Mouse (Mus musculus) adrenal gland, postnatal 10 days (tissue): ENCODE data around the gene Dnajb8. TPM values are rescaled to one million over a fixed set of nuclear protein-coding genes. Genes with fewer than 3 reads are reported as not detected.

Experiments
- DNase-seq: peaks from one replicate; pipeline ENCODE4 v3.0.0; 2021; ENCODE audit warnings: mixed read lengths
- long read RNA-seq, 2 experiments: library from polyadenylated mRNA; stranded (forward); transcript quantifications; one replicate each; pipeline ENCODE4 v2.0.0; 2021
- total RNA-seq, 2 experiments: library from RNA; stranded (reverse); gene quantifications; 2 replicates each; pipeline ENCODE4 v1.2.3; 2021

The Dnajb8 gene
- total RNA-seq: not detected
- long read RNA-seq, experiment 1, partial matches to known transcripts: 0 of 1 reads
- long read RNA-seq, experiment 1, other reads (novel, unspliced or antisense): 1 of 1 reads
- long read RNA-seq, experiment 2: 0 reads

DNA sequence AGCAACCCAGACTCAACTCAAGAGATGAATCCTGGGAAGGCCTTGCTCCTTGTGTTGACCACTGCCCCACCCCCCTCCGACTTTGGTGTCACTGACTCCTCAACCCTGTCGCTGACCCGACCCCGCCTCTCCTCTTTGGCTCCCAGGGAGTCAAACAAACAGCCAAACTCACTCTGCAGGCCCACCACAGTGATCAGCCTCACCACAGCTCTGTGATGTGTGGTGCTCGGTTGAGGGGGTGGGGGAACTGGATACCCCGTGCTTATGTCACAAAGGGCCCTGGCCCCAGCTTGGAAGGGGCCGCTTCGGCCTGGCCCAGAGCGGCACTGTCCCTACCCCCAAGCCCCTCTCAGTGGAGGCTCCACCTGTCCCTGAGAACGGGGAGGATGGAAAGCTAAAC lies at the start of gene Dnajb8:
Gene Dnajb8, plus strand, starts transcription at position 301 of the 400 bp plus-strand sequence.
- no peak for DNase-seq

GRCm38 (mm10) chr6:88174191-88174590 lies 47.9 kb upstream of the Dnajb8 start:
- DNase-seq: no peak

GRCm38 (mm10) chr6:88174676-88175075 lies 47.4 kb upstream of the Dnajb8 start:
- no peak for DNase-seq

DNA sequence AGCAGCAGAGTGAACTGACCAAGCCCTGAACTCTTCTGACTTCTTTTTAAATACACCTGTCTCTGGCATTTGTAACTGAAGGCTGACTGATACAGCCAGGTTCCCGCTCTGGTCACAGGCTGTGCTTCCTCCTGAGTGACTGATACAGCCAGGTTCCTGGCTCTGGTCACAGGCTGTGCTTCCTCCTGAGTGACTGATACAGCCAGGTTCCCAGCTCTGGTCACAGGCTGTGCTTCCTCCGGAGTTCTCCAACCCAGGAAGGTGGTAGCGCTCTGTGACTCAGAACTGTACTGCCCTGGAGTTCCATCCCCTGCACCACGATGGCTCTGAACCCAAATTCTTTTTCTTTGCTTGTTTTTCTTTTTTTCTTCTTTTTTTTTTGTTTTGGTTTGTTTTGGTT lies 37.4 kb upstream of the Dnajb8 start:
- DNase-seq: no peak

- no peak for DNase-seq
These were observed 33.9 kb upstream of the Dnajb8 start for GRCm38 (mm10) chr6:88188148-88188547.

- DNase-seq: peak; percentile 87
These were observed 32.6 kb upstream of the Dnajb8 start for GRCm38 (mm10) chr6:88189312-88190042.

- DNase-seq: no peak
These were observed 32.1 kb upstream of the Dnajb8 start for GRCm38 (mm10) chr6:88190043-88190309.

GRCm38 (mm10) chr6:88190310-88191023 lies 31.6 kb upstream of the Dnajb8 start:
- peak; percentile 8 for DNase-seq

GRCm38 (mm10) chr6:88191024-88191365 lies 31.1 kb upstream of the Dnajb8 start:
- DNase-seq: no peak

DNA sequence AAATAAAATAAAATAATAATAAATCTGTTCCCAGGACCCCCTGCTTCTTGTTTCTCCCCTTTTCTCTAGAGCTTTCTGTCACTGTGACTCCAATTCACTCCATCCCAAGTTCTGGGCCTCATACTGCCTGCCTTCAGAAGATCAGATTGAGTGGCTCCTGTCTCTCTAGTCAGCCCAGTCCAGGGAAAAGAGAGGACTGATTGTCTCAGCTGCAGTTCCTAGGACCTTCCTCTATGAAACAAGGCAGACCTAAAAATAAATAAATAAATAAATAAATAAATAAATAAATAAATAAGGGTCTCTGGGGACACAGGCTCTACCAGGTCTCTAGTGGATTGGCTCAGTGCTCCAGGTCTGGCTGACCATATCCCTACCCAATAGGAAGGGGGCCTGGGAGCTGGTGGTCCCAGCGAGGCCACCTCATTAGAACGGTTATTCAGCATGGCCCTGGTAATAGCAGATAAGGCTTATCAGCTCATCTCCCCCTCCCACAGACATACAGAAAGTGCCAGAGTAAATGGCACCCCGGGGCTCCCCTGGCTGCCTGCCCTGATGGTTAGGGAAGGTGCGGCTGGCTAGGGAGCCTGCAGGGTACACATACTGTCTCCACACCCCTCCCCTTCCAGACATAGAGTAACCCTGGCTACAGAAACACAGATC lies 30.5 kb upstream of the Dnajb8 start:
- peak; percentile 4 for DNase-seq

GRCm38 (mm10) chr6:88192756-88193155 lies 29.3 kb upstream of the Dnajb8 start:
- DNase-seq: no peak

GRCm38 (mm10) chr6:88193433-88194052 lies 28.5 kb upstream of the Dnajb8 start, which contains the start of gene Gata2:
TSS of gene Gata2 (plus strand) at chr6:88193891.
- peak; percentile 72 for DNase-seq

DNA sequence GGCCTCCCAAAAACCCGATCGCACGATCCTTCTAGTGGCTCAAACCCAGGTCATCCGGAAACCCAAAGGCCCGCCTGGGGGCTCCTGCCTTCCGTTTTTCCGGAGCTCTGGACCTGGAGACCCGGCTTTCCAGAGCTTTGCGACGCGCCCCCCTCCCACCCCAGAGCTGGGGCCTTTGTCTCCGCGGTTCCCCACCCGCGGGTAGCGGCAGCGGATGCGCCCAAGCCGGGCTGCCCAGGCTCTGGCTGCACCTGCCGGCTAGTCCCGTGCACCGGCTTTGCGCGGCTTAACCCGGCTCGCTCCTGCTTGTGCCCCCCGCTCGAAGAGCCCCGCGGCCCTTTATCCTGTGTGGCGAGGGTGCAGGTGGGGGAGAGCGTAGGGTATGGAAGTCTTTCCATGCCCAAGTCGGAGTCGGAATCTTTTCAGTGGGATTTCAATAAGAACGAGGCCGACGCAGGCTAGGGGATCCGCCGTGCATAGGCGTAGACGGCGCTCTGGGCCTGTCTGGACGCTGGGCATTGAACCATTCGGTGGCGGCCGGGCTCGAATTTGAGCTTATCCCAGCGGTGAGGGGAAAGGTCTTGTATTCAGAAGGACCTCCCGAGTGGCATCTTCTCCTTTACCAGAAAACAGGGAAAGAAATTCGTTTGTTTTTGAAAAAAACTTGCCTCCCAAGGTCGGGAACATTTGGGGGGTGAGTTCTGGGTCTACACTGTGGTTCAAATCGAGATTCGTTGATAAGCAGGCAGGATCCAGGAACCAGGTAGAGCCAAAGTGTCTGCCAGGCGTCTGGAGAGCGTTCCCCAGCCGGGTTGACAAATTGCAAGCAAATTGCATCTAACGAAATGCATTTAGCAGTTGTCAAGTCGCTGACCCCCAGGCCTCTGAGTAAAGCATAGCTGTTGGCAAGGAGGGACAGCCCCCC lies 27.8 kb upstream of the Dnajb8 start:
- peak; percentile 35 for DNase-seq

DNA sequence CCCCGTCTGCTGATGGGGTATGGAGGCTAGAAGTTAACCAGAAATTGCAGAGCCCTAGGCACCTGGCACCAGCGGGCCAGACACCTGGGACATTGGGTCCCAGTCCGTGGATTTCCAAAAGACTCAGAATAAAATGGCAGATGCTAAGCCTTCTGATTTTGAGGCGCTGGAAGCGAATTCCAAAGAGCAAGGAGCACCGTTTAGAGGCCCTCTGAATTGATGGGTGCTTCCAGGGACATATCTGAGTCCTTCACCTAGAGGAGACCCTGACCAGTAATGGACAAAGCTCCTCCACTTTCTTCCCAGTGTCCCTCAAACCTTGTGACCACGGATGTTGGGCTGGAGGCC lies 27.1 kb upstream of the Dnajb8 start:
- no peak for DNase-seq

- peak; percentile 13 for DNase-seq
These were observed 25.9 kb upstream of the Dnajb8 start for GRCm38 (mm10) chr6:88196054-88196732.

DNA sequence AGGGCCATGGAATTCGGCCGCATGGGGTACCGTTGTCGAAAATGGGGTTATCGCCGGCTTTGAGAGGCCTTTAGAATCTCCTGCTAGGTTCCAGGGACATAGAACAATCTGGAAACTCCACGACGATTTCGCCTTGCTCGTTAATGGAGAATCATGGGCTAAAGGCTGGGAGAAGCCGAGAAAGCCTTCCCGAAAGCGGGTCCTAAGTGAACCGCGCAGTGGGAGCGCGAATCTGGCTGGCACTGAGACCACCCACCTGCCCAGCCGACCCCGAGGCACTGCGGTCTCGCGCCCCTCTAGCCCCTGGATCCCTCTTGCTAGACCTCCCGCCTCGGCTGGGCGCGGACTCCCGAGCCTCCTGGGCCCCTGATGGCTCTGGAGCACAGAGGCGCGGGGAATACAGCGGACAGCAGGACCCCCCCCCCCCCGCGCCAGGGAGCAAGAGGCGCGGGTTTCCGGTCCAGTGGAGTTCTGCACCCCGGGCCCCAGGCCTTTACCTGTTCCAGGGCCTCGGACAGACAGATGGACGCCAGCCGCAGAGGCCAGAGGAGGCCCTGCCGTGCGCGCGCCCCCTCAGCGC lies 25.2 kb upstream of the Dnajb8 start:
- peak; percentile 13 for DNase-seq

DNA sequence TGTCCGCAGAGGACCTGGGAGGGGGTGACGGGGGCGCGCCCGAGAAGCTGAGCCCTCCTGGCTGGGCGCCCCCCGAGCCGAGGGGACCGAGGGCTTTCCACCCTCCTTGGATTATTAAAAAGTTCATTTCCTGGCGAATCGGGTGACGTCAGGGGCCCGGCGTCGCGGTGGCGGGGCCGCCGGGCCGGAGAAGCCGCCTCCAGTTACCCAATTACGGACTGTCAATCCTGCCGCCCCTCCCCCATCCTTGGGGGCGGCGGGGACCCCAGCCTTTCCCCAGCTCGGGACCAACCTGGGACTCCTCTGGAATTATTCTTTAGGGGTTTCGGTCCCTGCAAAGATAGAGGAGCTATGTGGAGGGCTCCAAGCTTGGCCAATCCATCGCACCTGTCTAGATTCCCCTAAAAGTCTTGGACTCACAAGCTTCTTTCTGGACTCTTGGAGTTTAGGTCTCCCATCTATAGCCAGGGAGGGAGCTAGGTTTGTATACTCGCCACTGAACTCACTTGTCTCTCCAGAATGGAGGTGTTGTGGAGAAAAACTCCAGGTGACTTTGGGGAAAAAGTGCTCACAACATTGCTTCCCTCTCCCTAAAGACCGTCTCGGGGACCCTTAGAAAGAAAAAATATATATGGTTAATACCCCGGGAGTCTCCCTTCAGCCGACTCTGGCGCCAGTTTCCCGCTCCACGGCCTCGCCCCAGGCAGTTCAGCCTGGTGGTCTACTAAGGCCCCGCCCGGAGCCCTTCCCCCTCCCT lies 24.6 kb upstream of the Dnajb8 start:
- DNase-seq: peak; percentile 36

DNA sequence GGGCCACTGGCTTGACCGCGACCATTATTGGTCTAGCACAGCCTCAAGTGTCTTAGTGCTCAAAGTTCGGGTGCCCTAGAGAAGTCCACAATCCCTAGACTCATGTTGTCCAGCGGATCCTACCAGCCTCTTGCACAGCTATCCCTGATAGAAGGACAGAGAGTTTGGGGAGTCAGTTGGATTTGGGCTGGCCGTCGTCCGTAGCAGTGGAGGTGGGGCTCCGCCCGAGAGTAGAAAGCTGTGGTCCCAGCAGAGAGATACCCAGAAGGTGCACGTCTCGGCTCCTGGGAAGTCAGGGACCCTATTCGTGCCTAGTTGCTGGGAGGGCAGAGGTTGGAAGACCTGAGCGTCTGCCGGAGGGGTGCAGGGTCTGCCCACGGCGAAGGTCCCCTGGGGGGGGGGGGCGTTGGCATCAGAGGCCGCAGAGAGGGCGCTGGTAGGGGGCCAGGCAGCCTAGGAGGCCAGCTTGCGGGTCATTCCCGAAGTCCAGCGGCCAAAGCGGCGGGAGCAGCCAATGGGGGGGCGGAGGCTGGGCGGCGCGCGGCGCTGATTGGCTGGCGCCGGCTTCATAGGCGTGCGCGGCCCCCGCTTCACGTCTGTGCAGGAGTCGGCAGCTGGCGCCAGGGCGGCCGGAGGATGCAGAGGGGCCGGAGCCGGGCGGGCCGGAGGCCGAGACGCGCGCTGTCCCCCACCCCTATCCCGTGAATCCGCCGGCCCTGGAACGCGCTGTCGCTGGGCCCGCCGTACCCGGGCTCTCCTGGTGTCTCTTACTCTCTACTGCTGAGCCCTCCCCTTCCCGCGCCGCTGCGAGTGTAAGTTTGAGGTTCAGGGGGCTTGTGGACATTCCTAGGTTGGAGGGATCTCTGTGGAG lies 23.8 kb upstream of the Dnajb8 start:
- peak; percentile 91 for DNase-seq
